In genomic region chr10:128322141-128323108, GRCm38 (mm10) we compare ENCODE assay signal across 8 mouse cellular contexts. TPM values are rescaled to one million over a fixed set of nuclear protein-coding genes. Genes with fewer than 3 reads are reported as not detected.
A peak's percentile ranks its signal among the peaks of the same experiment; 100 is the strongest.
DNase-seq lines count a peak whose midpoint lies in the region; ATAC-seq and TF ChIP-seq lines count a peak whose summit lies in the region.

TSS of gene Cnpy2 (plus strand) at chr10:128322459.

- peaks cover 25% of the 10 kb centered on the region for H3K79me2 ChIP-seq in C2C12 (ENCODE audit: control insufficient read depth, insufficient read depth)

- peak; percentile 86 for ATAC-seq in heart, embryonic 11.5 days (replicated peaks; ENCODE audit: insufficient number of reproducible peaks, low FRiP score, low TSS enrichment)
- ATAC-seq in kidney, embryonic 15.5 days (replicated peaks; ENCODE audit: low FRiP score): peak; percentile 93
- peak; percentile 88 for ATAC-seq in limb, embryonic 15.5 days (ENCODE audit: insufficient number of reproducible peaks, low FRiP score, low TSS enrichment, low read depth)
- ATAC-seq in midbrain, postnatal 0 days (ENCODE audit: low FRiP score): peak; percentile 94

- no peak for TF ChIP-seq CTCF in C2C12 (IDR thresholded peaks at IDR 0.05; ENCODE audit: control insufficient read depth, insufficient read depth, insufficient read length)
- no peak for TF ChIP-seq CTCF in midbrain, postnatal 0 days (IDR thresholded peaks at IDR 0.05)

- peaks cover 5% of the 10 kb centered on the region for H3K79me3 ChIP-seq in C2C12 (ENCODE audit: low read depth)

- WGBS in heart, embryonic 11.5 days (ENCODE audit: insufficient replicate concordance): under 1% methylated on average over 40 of the region's 40 CpGs
- WGBS in kidney, embryonic 15.5 days: under 1% methylated on average over 40 of the region's 40 CpGs
- WGBS in limb, embryonic 15.5 days: under 1% methylated on average over 40 of the region's 40 CpGs
- under 1% methylated on average over 40 of the region's 40 CpGs for whole genome bisulfite sequencing in midbrain, postnatal 0 days

- H3K4me2 ChIP-seq in heart, embryonic 11.5 days: peak within 1 kb of the TSS; percentile 92
- peak within 1 kb of the TSS; percentile 84 for H3K4me2 ChIP-seq in kidney, embryonic 15.5 days
- peak within 1 kb of the TSS; percentile 78 for H3K4me2 ChIP-seq in limb, embryonic 15.5 days
- peak within 1 kb of the TSS; percentile 88 for H3K4me2 ChIP-seq in midbrain, postnatal 0 days (ENCODE audit: low read depth, low read length, poor library complexity, severe bottlenecking)

- H3K27ac ChIP-seq in heart, embryonic 11.5 days (ENCODE audit: low read depth, low read length): peak within 1 kb of the TSS; percentile 92
- H3K27ac ChIP-seq in kidney, embryonic 15.5 days: peak within 1 kb of the TSS; percentile 96
- peak within 1 kb of the TSS; percentile 97 for H3K27ac ChIP-seq in limb, embryonic 15.5 days
- H3K27ac ChIP-seq in midbrain, postnatal 0 days (ENCODE audit: low read depth, low read length): peak within 1 kb of the TSS; percentile 98

- H3K36me3 ChIP-seq in C2C12 (ENCODE audit: control insufficient read depth, insufficient read depth): peaks cover 48% of the 10 kb centered on the region
- peaks cover 61% of the 10 kb centered on the region for H3K36me3 ChIP-seq in erythroblast, embryonic 14.5 days (ENCODE audit: control insufficient read depth)
- H3K36me3 ChIP-seq in heart, embryonic 11.5 days (ENCODE audit: control insufficient read depth, insufficient read depth, low read length): peaks cover 32% of the 10 kb centered on the region
- peaks cover 68% of the 10 kb centered on the region for H3K36me3 ChIP-seq in kidney, embryonic 15.5 days
- peaks cover 51% of the 10 kb centered on the region for H3K36me3 ChIP-seq in limb, embryonic 15.5 days
- peaks cover 39% of the 10 kb centered on the region for H3K36me3 ChIP-seq in midbrain, postnatal 0 days (ENCODE audit: insufficient read depth, low read length)

- peak within 1 kb of the TSS; percentile 99 for H3K9ac ChIP-seq in heart, embryonic 11.5 days (ENCODE audit: low read depth, low read length)
- peak within 1 kb of the TSS; percentile 89 for H3K9ac ChIP-seq in kidney, embryonic 15.5 days
- H3K9ac ChIP-seq in limb, embryonic 15.5 days: peak within 1 kb of the TSS; percentile 94
- H3K9ac ChIP-seq in midbrain, postnatal 0 days (replicated peaks; ENCODE audit: low read length, poor library complexity, severe bottlenecking): peak within 1 kb of the TSS; percentile 98

- peak within 1 kb of the TSS; percentile 92 for H3K4me3 ChIP-seq in C2C12 (ENCODE audit: insufficient read depth, poor library complexity, severe bottlenecking)
- H3K4me3 ChIP-seq in erythroblast, embryonic 14.5 days (replicated peaks): peak within 1 kb of the TSS; percentile 80
- H3K4me3 ChIP-seq in heart, embryonic 11.5 days (ENCODE audit: low read depth, low read length): peak within 1 kb of the TSS; percentile 91
- H3K4me3 ChIP-seq in kidney, embryonic 15.5 days (replicated peaks): peak within 1 kb of the TSS; percentile 67
- H3K4me3 ChIP-seq in limb, embryonic 15.5 days: peak within 1 kb of the TSS; percentile 81
- peak within 1 kb of the TSS; percentile 80 for H3K4me3 ChIP-seq in midbrain, postnatal 0 days (ENCODE audit: low read depth, low read length)

- DNase-seq in brain, adult 2 months (ENCODE audit: low read depth, low spot score): peak; percentile 91
- peak; percentile 96 for DNase-seq in midbrain, postnatal 0 days (ENCODE audit: low spot score)
- peak; percentile 82 for DNase-seq in spleen, postnatal 10 days (ENCODE audit: low spot score in 2 of 2)

- no peaks in the 10 kb centered on the region for H3K27me3 ChIP-seq in C2C12 (ENCODE audit: control insufficient read depth, insufficient read depth, insufficient read length)
- H3K27me3 ChIP-seq in erythroblast, embryonic 14.5 days (ENCODE audit: control insufficient read depth): no peaks in the 10 kb centered on the region
- no peaks in the 10 kb centered on the region for H3K27me3 ChIP-seq in heart, embryonic 11.5 days (ENCODE audit: control insufficient read depth, insufficient read depth, low read length)
- no peaks in the 10 kb centered on the region for H3K27me3 ChIP-seq in kidney, embryonic 15.5 days
- no peaks in the 10 kb centered on the region for H3K27me3 ChIP-seq in limb, embryonic 15.5 days
- H3K27me3 ChIP-seq in midbrain, postnatal 0 days (ENCODE audit: insufficient read depth, low read length): no peaks in the 10 kb centered on the region

- H3K9me3 ChIP-seq in erythroblast, embryonic 14.5 days (ENCODE audit: control insufficient read depth, low read length): no peaks in the 10 kb centered on the region
- no peaks in the 10 kb centered on the region for H3K9me3 ChIP-seq in heart, embryonic 11.5 days (replicated peaks; ENCODE audit: control insufficient read depth, low read length)
- H3K9me3 ChIP-seq in kidney, embryonic 15.5 days (replicated peaks): no peaks in the 10 kb centered on the region
- no peaks in the 10 kb centered on the region for H3K9me3 ChIP-seq in limb, embryonic 15.5 days
- no peaks in the 10 kb centered on the region for H3K9me3 ChIP-seq in midbrain, postnatal 0 days (ENCODE audit: low read length)

- peaks cover 28% of the 10 kb centered on the region for H3K4me1 ChIP-seq in erythroblast, embryonic 14.5 days (ENCODE audit: control insufficient read depth)
- peaks cover 12% of the 10 kb centered on the region; the same call in 1 of the 2 replicates for H3K4me1 ChIP-seq in heart, embryonic 11.5 days (ENCODE audit: control insufficient read depth, insufficient read depth, low read length)
- peaks cover 18% of the 10 kb centered on the region for H3K4me1 ChIP-seq in kidney, embryonic 15.5 days
- H3K4me1 ChIP-seq in limb, embryonic 15.5 days: peaks cover 12% of the 10 kb centered on the region
- H3K4me1 ChIP-seq in midbrain, postnatal 0 days (ENCODE audit: insufficient read depth, low read length): peaks cover 9% of the 10 kb centered on the region; the same call in 1 of the 2 replicates

- H3ac ChIP-seq in C2C12 (ENCODE audit: control insufficient read depth, insufficient read length, low read depth): peak within 1 kb of the TSS; percentile 98

TF ChIP-seq in C2C12, 6 proteins besides CTCF, POLR2A, EP300 and RAD21:
- TF ChIP-seq FOSL1 (IDR thresholded peaks at IDR 0.05; ENCODE audit: insufficient read depth, low read length, poor library complexity, severe bottlenecking): no peak
- TF ChIP-seq USF1 (IDR thresholded peaks at IDR 0.05; ENCODE audit: low read depth): peak; percentile 98
- TF ChIP-seq MAX (IDR thresholded peaks at IDR 0.05): peak; percentile 86
- TF ChIP-seq CEBPB (IDR thresholded peaks at IDR 0.05; ENCODE audit: low read depth): no peak
- no peak for TF ChIP-seq MYOD1 (IDR thresholded peaks at IDR 0.05; ENCODE audit: control insufficient read depth, insufficient read length, low read depth)
- no peak for TF ChIP-seq MYOG (IDR thresholded peaks at IDR 0.05; ENCODE audit: control insufficient read depth, extremely low read depth, insufficient read length)

RNA-seq across cellular contexts. Expression of gene Cnpy2, which starts in this region (rescaled TPM):
- 102 TPM for polyA plus RNA-seq in C2C12 (2012; fragmentation: generic; extraction: Trizol)
- polyA plus RNA-seq in erythroblast, embryonic 14.5 days (2012): 2.3 and 3.2 TPM in 2 replicates
- 206 and 224 TPM in 2 replicates for polyA plus RNA-seq in heart, embryonic 11.5 days (2014; fragmentation: Nextera tagmentation; extraction: Ambion mirVana)
- polyA plus RNA-seq in kidney, embryonic 15.5 days (2015; fragmentation: Nextera tagmentation; extraction: Ambion mirVana): 331 and 361 TPM in 2 replicates
- polyA plus RNA-seq in limb, embryonic 15.5 days (2015; fragmentation: Nextera tagmentation; extraction: Ambion mirVana): 347 and 355 TPM in 2 replicates
- total RNA-seq in midbrain, postnatal 0 days (2014; rRNA removed): 40.3 and 49.4 TPM in 2 replicates
- 164 and 176 TPM in 2 replicates for polyA plus RNA-seq in midbrain, postnatal 0 days (2015; fragmentation: Nextera tagmentation; extraction: Ambion mirVana)

Comparison
In these comparisons a context has a peak if more than half of its experiments do, and no peak if none do; other contexts are left out.
1. Peak in every context shown above with its lines: DNase-seq, ATAC-seq, H3K4me3 ChIP-seq and H3K27ac ChIP-seq.
2. RNA of gene Cnpy2 (polyA plus RNA-seq): 347 to 355 TPM in limb, embryonic 15.5 days, 331 to 361 TPM in kidney, embryonic 15.5 days, 206 to 224 TPM in heart, embryonic 11.5 days, 164 to 176 TPM in midbrain, postnatal 0 days and 102 TPM in C2C12 (single experiment); 2.3 to 3.2 TPM in erythroblast, embryonic 14.5 days; every median in the first group is over 10 times any median in the second.